Mouse (Mus musculus) retina, postnatal 7 days (tissue): ENCODE measurements at regions not wholly inside any gene's neighbourhood (a gene's known extent, or its start where the extent isn't known, plus 50 kb on each side); places are given as distances from the start of the nearest gene placed in this dataset.
"Not testable (repeated sequence)": the region's sequence is repeated elsewhere in the genome, so short reads cannot be mapped to it uniquely, and the experiment has no call there.

ENCODE experiments used
- DNase-seq: peaks from one replicate; pipeline ENCODE4 v3.0.0-alpha.2; 2012; ENCODE audit warnings: low read depth, low spot score

DNA sequence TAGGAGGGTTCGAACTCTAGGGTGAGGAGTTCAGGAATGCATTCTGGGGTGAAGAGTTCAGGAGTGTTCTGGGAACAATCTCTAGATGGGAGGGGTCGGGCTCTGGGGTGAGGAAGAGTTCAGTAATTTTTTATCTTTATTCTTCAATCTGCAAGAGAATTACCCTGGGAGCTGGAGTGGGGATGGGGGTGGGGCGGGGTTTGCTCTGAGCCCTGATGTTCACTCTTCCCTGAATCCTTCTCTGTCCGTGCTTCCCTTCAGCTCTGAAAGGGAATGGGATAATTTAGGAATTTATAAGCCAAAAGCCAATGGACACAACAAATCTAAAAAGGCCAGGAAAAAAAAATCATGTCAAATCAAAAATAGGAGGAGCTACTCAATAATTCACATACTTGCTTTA, 122.8 kb upstream of the Trim24 start:
- DNase-seq = not testable (repeated sequence)

- no peak for DNase-seq
These were observed 122.2 kb upstream of the Trim24 start for GRCm38 (mm10) chr6:37748296-37748980.

GRCm38 (mm10) chr6:37749016-37749415, 121.6 kb upstream of the Trim24 start:
- no peak for DNase-seq

- no peak for DNase-seq
These were observed 120.3 kb upstream of the Trim24 start for GRCm38 (mm10) chr6:37750271-37750670.

- DNase-seq = no peak
These were observed 118.9 kb upstream of the Trim24 start for GRCm38 (mm10) chr6:37751701-37752100.

DNA sequence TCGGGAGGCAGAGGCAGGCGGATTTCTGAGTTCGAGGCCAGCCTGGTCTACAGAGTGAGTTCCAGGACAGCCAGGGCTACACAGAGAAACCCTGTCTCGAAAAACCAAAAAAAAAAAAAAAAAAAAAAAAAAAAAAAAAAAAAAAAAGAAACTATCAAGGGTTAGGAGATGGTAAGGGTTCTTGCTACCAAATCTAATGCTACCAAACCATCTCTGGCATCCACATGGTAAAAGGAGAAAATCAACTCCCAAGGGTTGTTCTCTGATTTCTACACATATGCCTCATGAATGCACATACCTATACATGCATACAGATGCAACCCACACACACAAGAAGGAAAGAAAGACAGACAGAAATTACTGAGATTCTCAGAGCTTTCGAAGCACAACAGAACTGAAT, 109.6 kb upstream of the Trim24 start:
- not testable (repeated sequence) for DNase-seq

DNA sequence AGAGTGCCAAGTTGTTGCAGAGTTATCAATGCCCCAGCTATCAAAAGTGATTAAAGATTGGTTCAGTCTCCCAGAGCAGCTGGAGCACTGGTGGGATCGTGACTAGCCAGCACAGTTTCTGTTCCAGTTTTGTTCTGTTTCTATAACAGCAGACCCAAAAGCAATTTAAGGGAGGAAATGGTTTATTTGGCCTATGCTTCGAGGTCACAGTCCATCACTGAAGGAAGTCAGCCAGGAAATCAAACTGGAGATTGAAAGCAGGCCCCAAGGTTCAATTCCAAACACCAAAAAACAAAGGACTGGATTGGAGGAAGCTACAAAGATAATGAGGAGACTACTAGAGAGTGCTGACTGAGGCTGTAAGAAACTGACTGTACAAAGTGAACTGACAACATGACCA, 107.6 kb upstream of the Trim24 start:
- DNase-seq = no peak

- DNase-seq = no peak
These were observed 102.9 kb upstream of the Trim24 start for GRCm38 (mm10) chr6:37767690-37768089.

- no peak for DNase-seq
These were observed 97.3 kb upstream of the Trim24 start for GRCm38 (mm10) chr6:37773294-37773693.

- DNase-seq = no peak
These were observed 95.5 kb upstream of the Trim24 start for GRCm38 (mm10) chr6:37775151-37775550.

- DNase-seq = no peak
These were observed 90.7 kb upstream of the Trim24 start for GRCm38 (mm10) chr6:37779893-37780292.

GRCm38 (mm10) chr6:37781894-37782293, 88.7 kb upstream of the Trim24 start:
- DNase-seq = no peak

DNA sequence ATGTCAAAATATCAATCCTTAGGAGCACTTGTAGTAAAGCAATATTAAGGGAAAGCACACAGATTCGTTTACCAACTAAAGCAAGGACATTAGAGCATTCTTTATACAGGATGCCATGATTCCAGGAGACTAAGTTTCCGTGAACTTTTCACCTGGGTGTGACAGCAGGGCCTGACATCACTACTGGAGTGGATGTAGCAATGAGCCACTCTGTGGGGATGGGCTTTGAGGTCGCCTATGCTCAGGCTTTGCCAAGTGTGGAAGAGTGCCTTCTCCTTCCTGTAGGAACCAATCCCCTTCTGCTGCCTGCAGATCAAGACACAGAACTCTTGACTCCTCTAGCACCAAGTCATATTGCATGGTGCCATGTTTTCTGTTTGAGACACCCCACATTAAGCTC, 85.3 kb upstream of the Trim24 start:
- DNase-seq = not testable (repeated sequence)

DNA sequence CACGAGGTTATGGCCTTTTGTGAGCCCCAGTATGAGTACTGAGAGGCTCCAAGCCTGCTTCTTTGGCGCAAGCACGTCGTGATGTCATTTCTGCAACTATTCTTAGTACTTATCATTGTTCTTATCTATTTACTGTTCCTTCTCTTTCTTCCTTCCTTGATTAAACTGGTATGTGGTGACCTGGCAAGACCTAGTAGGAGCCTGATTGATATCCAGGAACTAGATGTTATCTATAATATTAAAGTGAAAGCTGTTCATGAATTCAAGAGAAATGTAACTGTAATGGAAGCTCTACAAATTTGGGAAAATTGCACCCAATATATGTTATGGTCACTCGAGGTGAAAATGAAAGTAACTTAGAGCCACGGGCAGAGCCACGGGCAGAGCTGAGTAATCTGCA, 84.9 kb upstream of the Trim24 start:
- DNase-seq = no peak

DNA sequence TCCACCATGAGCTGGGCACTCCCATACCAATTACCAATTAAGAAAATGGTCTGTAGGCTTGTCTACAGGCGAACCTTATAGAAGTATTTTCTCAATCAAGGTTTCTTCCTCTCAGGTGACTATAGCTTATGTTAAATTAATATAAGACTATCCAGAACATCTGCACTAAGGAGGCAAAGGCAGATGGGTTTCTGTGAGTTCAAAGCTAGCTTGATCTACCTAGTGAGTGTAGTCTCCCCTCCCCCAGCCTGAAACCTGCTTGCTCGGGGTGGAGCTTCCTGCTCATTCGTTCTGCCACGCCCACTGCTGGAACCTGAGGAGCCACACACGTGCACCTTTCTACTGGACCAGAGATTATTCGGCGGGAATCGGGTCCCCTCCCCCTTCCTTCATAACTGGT, 82.8 kb upstream of the Trim24 start:
- DNase-seq = not testable (repeated sequence)

- DNase-seq = no peak
These were observed 79.7 kb upstream of the Trim24 start for GRCm38 (mm10) chr6:37790878-37791277.

GRCm38 (mm10) chr6:37794211-37794610, 76.4 kb upstream of the Trim24 start:
- DNase-seq = no peak

DNA sequence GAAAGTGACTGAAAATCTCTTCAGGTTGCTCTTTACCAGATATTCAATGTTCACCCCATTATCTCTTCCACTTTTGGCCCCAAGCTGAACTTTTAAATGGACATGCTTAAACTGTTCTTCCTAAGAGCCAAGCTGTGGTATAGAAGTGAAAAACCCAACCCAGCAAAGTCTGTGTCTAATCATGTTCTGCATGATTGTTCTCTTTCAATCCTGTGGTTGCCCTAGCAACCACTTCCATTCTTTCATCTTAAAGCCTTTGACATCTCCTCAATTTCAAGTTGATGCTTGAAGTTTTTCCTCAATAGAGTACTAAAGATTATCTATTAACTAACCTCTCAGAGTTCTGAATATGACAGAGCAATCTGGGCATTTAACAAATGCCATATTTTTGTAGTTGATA, 75.6 kb upstream of the Trim24 start:
- DNase-seq = no peak

DNA sequence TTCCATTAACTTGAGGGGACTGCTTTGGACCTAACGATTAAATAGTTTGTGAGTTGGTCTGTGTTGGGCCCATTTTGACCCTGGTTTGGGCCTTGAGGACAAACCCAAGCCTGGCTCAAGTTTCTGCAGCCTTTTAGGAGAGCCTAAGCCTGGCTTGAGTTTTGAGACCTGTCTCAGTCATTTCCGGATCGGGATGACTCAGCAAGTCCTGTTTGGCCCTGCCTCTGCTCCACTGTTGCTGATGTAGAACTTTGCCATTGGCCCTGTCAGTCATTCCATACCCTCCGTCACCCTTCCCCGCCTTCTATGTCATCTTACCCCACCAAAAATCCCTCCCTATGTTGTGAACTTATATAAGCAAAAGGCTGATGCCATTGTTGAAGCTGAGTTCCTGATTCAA, 67.4 kb upstream of the Trim24 start:
- DNase-seq = no peak

DNA sequence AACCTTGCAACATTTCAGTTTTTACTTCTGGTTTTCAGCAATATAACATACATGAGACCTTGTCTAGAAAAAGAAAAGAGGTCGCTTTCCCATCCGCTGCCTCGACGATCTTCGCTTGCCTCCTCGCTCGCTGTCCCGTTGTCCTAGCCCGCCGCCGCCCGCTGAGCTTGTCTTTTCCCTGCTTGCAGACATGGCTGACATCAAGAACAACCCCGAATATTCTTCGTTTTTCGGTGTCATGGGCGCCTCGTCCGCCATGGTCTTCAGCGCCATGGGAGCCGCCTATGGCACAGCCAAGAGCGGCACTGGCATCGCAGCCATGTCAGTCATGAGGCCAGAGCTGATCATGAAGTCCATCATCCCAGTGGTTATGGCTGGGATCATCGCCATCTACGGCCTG, 64.7 kb upstream of the Trim24 start:
- not testable (repeated sequence) for DNase-seq

GRCm38 (mm10) chr6:37806529-37807191, 64.0 kb upstream of the Trim24 start:
- not testable (repeated sequence) for DNase-seq

DNA sequence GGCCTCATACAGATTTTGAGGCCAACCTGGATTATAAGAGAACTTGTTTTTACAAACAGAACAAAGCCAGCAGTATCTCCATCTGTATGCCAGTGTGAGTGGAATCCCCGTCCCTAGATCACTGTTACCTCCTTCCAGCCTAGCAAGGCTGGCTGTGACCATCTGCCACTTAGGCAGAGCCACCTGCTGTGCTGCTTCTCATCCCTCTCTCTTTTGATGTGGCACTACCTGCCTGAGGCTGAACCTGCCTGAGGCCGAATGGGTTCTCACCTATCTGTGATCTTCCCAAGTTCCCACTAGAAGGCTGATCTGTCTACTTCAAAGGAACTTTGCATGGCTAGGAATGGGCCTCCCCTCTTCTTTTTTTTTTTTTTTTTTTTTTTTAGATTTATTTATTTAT, 55.4 kb upstream of the Trim24 start:
- not testable (repeated sequence) for DNase-seq
